8 mouse cellular contexts compared by ENCODE assay signal in genomic region chr5:34931516-34932457, GRCm38 (mm10). TPM values are rescaled to one million over a fixed set of nuclear protein-coding genes. Genes with fewer than 3 reads are reported as not detected.
A peak's percentile ranks its signal among the peaks of the same experiment; 100 is the strongest.
DNase-seq lines count a peak whose midpoint lies in the region; ATAC-seq and TF ChIP-seq lines count a peak whose summit lies in the region.

No protein-coding gene starts in this region.

- no peak overlapping the region for H3K4me3 ChIP-seq in layer of hippocampus, adult 2 months
- no peak overlapping the region for H3K4me3 ChIP-seq in heart, embryonic 12.5 days
- H3K4me3 ChIP-seq in liver, embryonic 11.5 days (ENCODE audit: low read depth, low read length): no peak overlapping the region
- no peak overlapping the region for H3K4me3 ChIP-seq in neural tube, embryonic 14.5 days (ENCODE audit: low read depth, low read length)

- peaks cover 24% of the 10 kb centered on the region for H3K4me1 ChIP-seq in heart, embryonic 12.5 days (replicated peaks)
- peaks cover 21% of the 10 kb centered on the region for H3K4me1 ChIP-seq in liver, embryonic 11.5 days (replicated peaks; ENCODE audit: control insufficient read depth, insufficient read depth, low read length)
- peaks cover 11% of the 10 kb centered on the region; the same call in 1 of the 2 replicates for H3K4me1 ChIP-seq in neural tube, embryonic 14.5 days (ENCODE audit: control insufficient read depth, insufficient read depth, low read length)

- 38% methylated on average over 11 of the region's 11 CpGs for WGBS in heart, embryonic 12.5 days
- 63% methylated on average over 11 of the region's 11 CpGs for WGBS in liver, embryonic 11.5 days
- 46% methylated on average over 11 of the region's 11 CpGs for WGBS in neural tube, embryonic 14.5 days

- H3K9ac ChIP-seq in heart, embryonic 12.5 days: no peak overlapping the region
- no peak overlapping the region for H3K9ac ChIP-seq in liver, embryonic 11.5 days (ENCODE audit: low read depth, low read length)
- no peak overlapping the region for H3K9ac ChIP-seq in neural tube, embryonic 14.5 days (replicated peaks; ENCODE audit: low read depth, low read length)

- ATAC-seq in heart, embryonic 12.5 days (ENCODE audit: insufficient number of reproducible peaks, low FRiP score): no peak
- no peak for ATAC-seq in liver, embryonic 11.5 days (replicated peaks; ENCODE audit: low FRiP score)
- ATAC-seq in neural tube, embryonic 14.5 days (ENCODE audit: low read depth): 0 out of 2 replicates have a peak, but pooled peaks have one; percentile 34

- H3K4me2 ChIP-seq in heart, embryonic 12.5 days: peak overlapping the region; percentile 4; the same call in 1 of the 2 replicates
- H3K4me2 ChIP-seq in liver, embryonic 11.5 days: no peak overlapping the region
- no peak overlapping the region for H3K4me2 ChIP-seq in neural tube, embryonic 14.5 days (ENCODE audit: low read depth, low read length)

- peak overlapping the region; percentile 72 for H3K27ac ChIP-seq in layer of hippocampus, adult 2 months
- H3K27ac ChIP-seq in heart, embryonic 12.5 days (ENCODE audit: poor library complexity, severe bottlenecking): peak overlapping the region; percentile 82
- peak overlapping the region; percentile 21; the same call in 1 of the 2 replicates for H3K27ac ChIP-seq in liver, embryonic 11.5 days (ENCODE audit: low read depth, low read length)
- peak overlapping the region; percentile 35 for H3K27ac ChIP-seq in neural tube, embryonic 14.5 days (ENCODE audit: low read depth, low read length)

- H3K36me3 ChIP-seq in heart, embryonic 12.5 days: 0 out of 2 replicates have a peak, but pooled peaks cover 2% of the 10 kb centered on the region
- H3K36me3 ChIP-seq in liver, embryonic 11.5 days (ENCODE audit: control insufficient read depth, insufficient read depth, low read length): no peaks in the 10 kb centered on the region
- H3K36me3 ChIP-seq in neural tube, embryonic 14.5 days (ENCODE audit: control insufficient read depth, insufficient read depth, low read length): no peaks in the 10 kb centered on the region

- H3K9me3 ChIP-seq in heart, embryonic 12.5 days (replicated peaks): no peaks in the 10 kb centered on the region; the same call in 1 of the 2 replicates
- no peaks in the 10 kb centered on the region for H3K9me3 ChIP-seq in liver, embryonic 11.5 days (ENCODE audit: control insufficient read depth, low read length)
- no peaks in the 10 kb centered on the region for H3K9me3 ChIP-seq in neural tube, embryonic 14.5 days (ENCODE audit: control insufficient read depth, low read length)

- no peak for TF ChIP-seq CTCF in layer of hippocampus, adult 2 months (conservative IDR thresholded peaks at IDR 0.05)

- no peak for DNase-seq in layer of hippocampus, adult 2 months (ENCODE audit: low spot score in 2 of 2)
- DNase-seq in layer of hippocampus, postnatal 14 days (ENCODE audit: low spot score in 2 of 2): no peak
- DNase-seq in liver, embryonic 11.5 days (ENCODE audit: low spot score): no peak
- DNase-seq in ovary, postnatal 36 days (ENCODE audit: low spot score): no peak
- DNase-seq in right cerebral cortex, adult 2 months (ENCODE audit: low spot score in 2 of 2): no peak
- no peak for DNase-seq in cerebellum, postnatal 4 days (ENCODE audit: low spot score in 2 of 2)

- no peaks in the 10 kb centered on the region for H3K27me3 ChIP-seq in heart, embryonic 12.5 days (replicated peaks)
- no peaks in the 10 kb centered on the region for H3K27me3 ChIP-seq in liver, embryonic 11.5 days (replicated peaks; ENCODE audit: control insufficient read depth, insufficient read depth, low read length)
- no peaks in the 10 kb centered on the region for H3K27me3 ChIP-seq in neural tube, embryonic 14.5 days (ENCODE audit: control insufficient read depth, insufficient read depth, low read length)

RNA-seq across cellular contexts. Expression of gene Rgs12, which starts 17.5 kb away (rescaled TPM):
- total RNA-seq in layer of hippocampus, adult 2 months (2021): 10 to 100 TPM; 43.2 to 52.5 TPM
- 10 to 100 TPM; 44.3 to 50.3 TPM for total RNA-seq in layer of hippocampus, postnatal 14 days (2021)
- 34.2 and 35.6 TPM in 2 replicates for polyA plus RNA-seq in heart, embryonic 12.5 days (2016; fragmentation: Nextera tagmentation; extraction: Ambion mirVana)
- polyA plus RNA-seq in liver, embryonic 11.5 days (2014; fragmentation: Nextera tagmentation; extraction: Ambion mirVana): 38.8 and 39.3 TPM in 2 replicates
- polyA plus RNA-seq in neural tube, embryonic 14.5 days (2014; fragmentation: Nextera tagmentation; extraction: Ambion mirVana): 31.6 and 36.1 TPM in 2 replicates

RNA-seq across cellular contexts. Expression of gene Msantd1, which starts 24.0 kb away (rescaled TPM):
- total RNA-seq in layer of hippocampus, adult 2 months (2021): 1 to 10 TPM; 6.1 to 7.0 TPM
- total RNA-seq in layer of hippocampus, postnatal 14 days (2021): 1 to 10 TPM; 8.5 to 9.4 TPM
- 0.31 and 0.62 TPM in 2 replicates for polyA plus RNA-seq in heart, embryonic 12.5 days (2016; fragmentation: Nextera tagmentation; extraction: Ambion mirVana)
- polyA plus RNA-seq in liver, embryonic 11.5 days (2014; fragmentation: Nextera tagmentation; extraction: Ambion mirVana): 0.48 and 0.95 TPM in 2 replicates
- 2.8 and 3.9 TPM in 2 replicates for polyA plus RNA-seq in neural tube, embryonic 14.5 days (2014; fragmentation: Nextera tagmentation; extraction: Ambion mirVana)

Comparison
In these comparisons a context has a peak if more than half of its experiments do, and no peak if none do; other contexts are left out.
1. H3K27ac ChIP-seq: peak in every context shown above with its lines; median percentile 82 in heart, embryonic 12.5 days; 72 in layer of hippocampus, adult 2 months; 35 in neural tube, embryonic 14.5 days; 21 in liver, embryonic 11.5 days.